Mouse (Mus musculus) liver, adult 2 months (tissue): ENCODE results near the gene Gfod1. TPM values are rescaled to one million over a fixed set of nuclear protein-coding genes. Genes with fewer than 3 reads are reported as not detected.

Source experiments
- DNase-seq: peaks from one replicate; pipeline ENCODE4 v3.0.0-alpha.2; 2011; ENCODE audit warnings: low read depth, low spot score; ENCODE audit errors: extremely low read depth
- H3K27ac ChIP-seq: fragments of 200-500 bp; replicated peaks from 2 replicates; pipeline ENCODE4 v1.5.1; 2012; ENCODE audit warnings: low read depth, mild to moderate bottlenecking, control low read depth, inconsistent platforms, low read length; ENCODE audit not compliant: insufficient read depth
- H3K27me3 ChIP-seq: fragments of 200-500 bp; 2 replicates; pipeline ENCODE4 v1.6.1; 2012; ENCODE audit warnings: mild to moderate bottlenecking, moderate library complexity, low read length, inconsistent platforms; ENCODE audit not compliant: control insufficient read depth, insufficient read depth
- H3K36me3 ChIP-seq: fragments of 200-500 bp; 2 replicates; pipeline ENCODE4 v1.6.1; 2012; ENCODE audit warnings: low read length, inconsistent platforms; ENCODE audit not compliant: control insufficient read depth, insufficient read depth
- H3K4me1 ChIP-seq: fragments of 200-500 bp; 2 replicates; pipeline ENCODE4 v1.6.1; 2011; ENCODE audit warnings: low read length; ENCODE audit not compliant: control insufficient read depth, insufficient read depth
- H3K4me3 ChIP-seq: fragments of 200-500 bp; 2 replicates; pipeline ENCODE4 v1.5.1; 2011; ENCODE audit warnings: low read depth, mild to moderate bottlenecking, control low read depth, low read length, moderate library complexity; ENCODE audit not compliant: insufficient read depth
- H3K79me2 ChIP-seq: fragments of 200-500 bp; 2 replicates; pipeline ENCODE4 v1.6.1; 2012; ENCODE audit warnings: inconsistent platforms, mild to moderate bottlenecking, low read length, moderate library complexity; ENCODE audit not compliant: control insufficient read depth, insufficient read depth
- H3K9ac ChIP-seq: fragments of 200-500 bp; 2 replicates; pipeline ENCODE4 v1.6.1; 2012; ENCODE audit warnings: low read depth, mild to moderate bottlenecking, control low read depth, inconsistent platforms, low read length
- CTCF ChIP-seq: fragments of 200-500 bp; IDR thresholded peaks from 2 replicates; pipeline ENCODE4 v1.5.1; 2011; ENCODE audit warnings: low read depth, low read length, control low read depth
- POLR2A ChIP-seq: fragments of 200-500 bp; IDR thresholded peaks from 2 replicates; pipeline ENCODE4 v1.6.1; 2011; ENCODE audit warnings: low read length, control low read depth; ENCODE audit not compliant: insufficient read depth; ENCODE audit errors: extremely low read depth
- WGBS: fragments of 180-500 bp; shearing (Covaris S2); methylation state at CpG from one replicate; pipeline ENCODE4 v1.1.7; 2018; 5-methylcytosine and 5-hydroxymethylcytosine counted together
- polyA plus RNA-seq: library from polyadenylated mRNA; depleted of rRNA; stranded (reverse); fragments of >200 nt; gene quantifications from 2 replicates; pipeline ENCODE4 v1.2.3, GENCODE M21; 2012
- total RNA-seq: library from RNA; depleted of rRNA; stranded (reverse); fragments of >200 nt; gene quantifications from 2 replicates; pipeline ENCODE4 v1.2.3, GENCODE M21; 2014

The Gfod1 gene
- total and polyA plus RNA-seq, 2 experiments, result 0.61 to 1.0 TPM

DNA sequence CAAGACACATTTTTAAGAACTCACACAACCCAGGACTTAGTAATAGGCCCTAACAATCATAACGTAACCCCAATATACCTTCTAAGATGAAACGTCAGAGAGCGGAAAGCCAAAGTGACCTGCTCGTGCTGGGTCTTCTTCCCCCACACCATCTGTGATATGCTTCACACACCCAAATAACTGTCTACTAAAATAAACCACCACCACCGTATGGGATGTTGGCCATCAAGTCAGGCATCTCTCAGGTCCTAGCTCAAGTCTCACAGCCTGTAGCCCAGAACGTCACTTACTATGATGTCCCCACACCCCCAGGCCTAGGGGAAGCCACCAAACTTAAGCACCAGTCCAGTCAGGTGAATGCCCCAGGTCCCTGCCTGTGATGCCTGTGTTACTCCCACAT lies 55.6 kb downstream of the Gfod1 start:
- peaks cover 4% of the 10 kb centered on the region; the same call in 1 of the 2 replicates for H3K79me2 ChIP-seq
- 97% methylated on average over 6 of the region's 6 CpGs for WGBS
- H3K27me3 ChIP-seq, result no peaks in the 10 kb centered on the region
- DNase-seq, result no peak
- H3K9ac ChIP-seq, result no peak overlapping the region
- no peak overlapping the region for H3K27ac ChIP-seq
- H3K4me3 ChIP-seq, result no peak overlapping the region
- no peaks in the 10 kb centered on the region for H3K36me3 ChIP-seq
- peaks cover 5% of the 10 kb centered on the region for H3K4me1 ChIP-seq
- no peak for TF ChIP-seq CTCF
- TF ChIP-seq POLR2A, result no peak

GRCm38 (mm10) chr13:43246876-43247275 lies 57.1 kb downstream of the Gfod1 start:
- TF ChIP-seq CTCF, result no peak
- TF ChIP-seq POLR2A, result no peak
- DNase-seq, result no peak
- H3K79me2 ChIP-seq, result peaks cover 4% of the 10 kb centered on the region; the same call in 1 of the 2 replicates
- no peak overlapping the region for H3K4me3 ChIP-seq
- no peak overlapping the region for H3K9ac ChIP-seq
- no peaks in the 10 kb centered on the region for H3K27me3 ChIP-seq
- H3K27ac ChIP-seq, result no peak overlapping the region
- H3K4me1 ChIP-seq, result peaks cover 2% of the 10 kb centered on the region; the same call in 1 of the 2 replicates
- H3K36me3 ChIP-seq, result no peaks in the 10 kb centered on the region
- 95% methylated on average over 4 of the region's 4 CpGs for WGBS

GRCm38 (mm10) chr13:43243793-43244192 lies 60.2 kb downstream of the Gfod1 start:
- Histone ChIP-seq H3K27ac (no peak overlapping the region; the same call in 1 of the 2 replicates), H3K4me3 (no peak overlapping the region), H3K9ac (no peak overlapping the region), H3K27me3 (no peaks in the 10 kb centered on the region), H3K36me3 (no peaks in the 10 kb centered on the region), H3K79me2 (0 out of 2 replicates have a peak, but pooled peaks cover 3% of the 10 kb centered on the region), H3K4me1 (peaks cover 2% of the 10 kb centered on the region; the same call in 1 of the 2 replicates)
- TF ChIP-seq POLR2A, result no peak
- DNase-seq, result no peak
- 76% methylated on average over 7 of the region's 7 CpGs for WGBS

- H3K9ac ChIP-seq, result no peak overlapping the region
- H3K27me3 ChIP-seq, result no peaks in the 10 kb centered on the region
- WGBS, result 83% methylated on average over 3 of the region's 3 CpGs
- TF ChIP-seq POLR2A (no peak), CTCF (no peak)
- no peak for DNase-seq
- H3K4me3 ChIP-seq, result no peak overlapping the region
- no peaks in the 10 kb centered on the region for H3K36me3 ChIP-seq
- H3K27ac ChIP-seq, result no peak overlapping the region
- H3K4me1 ChIP-seq, result peaks cover 2% of the 10 kb centered on the region; the same call in 1 of the 2 replicates
- 0 out of 2 replicates have a peak, but pooled peaks cover 3% of the 10 kb centered on the region for H3K79me2 ChIP-seq
Observed at GRCm38 (mm10) chr13:43243240-43243639, 60.7 kb downstream of the Gfod1 start.

DNA sequence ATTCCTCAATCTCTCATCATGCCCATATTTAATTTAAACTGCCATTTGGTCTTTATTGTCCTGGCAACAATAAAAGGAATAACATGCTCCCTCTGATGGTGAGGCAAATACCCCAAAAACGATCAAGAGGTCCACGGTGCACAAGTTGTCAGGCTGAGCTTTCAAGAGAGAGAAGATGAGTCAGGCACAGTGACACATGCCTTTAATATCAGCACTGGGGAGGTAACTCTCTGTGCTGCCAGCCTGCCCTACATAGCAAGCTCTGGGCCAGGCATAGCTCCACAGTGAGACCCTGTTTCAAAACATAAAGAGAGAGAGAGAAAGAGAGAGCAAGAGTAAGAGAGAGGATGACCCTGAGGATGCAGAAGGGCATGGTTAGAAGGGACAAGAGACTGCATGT lies 62.2 kb downstream of the Gfod1 start:
- no peak overlapping the region for H3K9ac ChIP-seq
- no peak for DNase-seq
- H3K4me3 ChIP-seq, result no peak overlapping the region
- 87% methylated on average over 2 of the region's 2 CpGs for WGBS
- H3K79me2 ChIP-seq, result 0 out of 2 replicates have a peak, but pooled peaks cover 3% of the 10 kb centered on the region
- no peak overlapping the region for H3K27ac ChIP-seq
- H3K4me1 ChIP-seq, result peaks cover 7% of the 10 kb centered on the region; the same call in 1 of the 2 replicates
- TF ChIP-seq POLR2A, result no peak
- TF ChIP-seq CTCF, result no peak
- no peaks in the 10 kb centered on the region for H3K36me3 ChIP-seq
- H3K27me3 ChIP-seq, result no peaks in the 10 kb centered on the region

- no peaks in the 10 kb centered on the region for H3K27me3 ChIP-seq
- TF ChIP-seq CTCF (no peak), POLR2A (no peak)
- H3K4me3 ChIP-seq, result no peak overlapping the region
- no peak for DNase-seq
- no peak overlapping the region for H3K9ac ChIP-seq
- H3K4me1 ChIP-seq, result peaks cover 7% of the 10 kb centered on the region; the same call in 1 of the 2 replicates
- H3K79me2 ChIP-seq, result 0 out of 2 replicates have a peak, but pooled peaks cover 3% of the 10 kb centered on the region
- 7% methylated on average over 1 of the region's 1 CpGs for WGBS
- H3K27ac ChIP-seq, result no peak overlapping the region
- H3K36me3 ChIP-seq, result no peaks in the 10 kb centered on the region
Observed at GRCm38 (mm10) chr13:43241069-43241468, 62.9 kb downstream of the Gfod1 start.
